Mouse (Mus musculus) naive thymus-derived CD4-positive, alpha-beta T cell, adult 2 months (primary cell): ENCODE results near the gene Gatad1.
"Not testable (repeated sequence)": the region's sequence is repeated elsewhere in the genome, so short reads cannot be mapped to it uniquely, and the experiment has no call there.

Source experiments
- DNase-seq: peaks from one replicate; pipeline ENCODE4 v3.0.0-alpha.2; 2011; ENCODE audit warnings: low read depth

The Gatad1 gene

GRCm38 (mm10) chr5:3633951-3634350 is 23.0 kb downstream of the Gatad1 start:
- peak; percentile 18 for DNase-seq

- DNase-seq = no peak
Observed at GRCm38 (mm10) chr5:3633315-3633714, 23.7 kb downstream of the Gatad1 start.

- DNase-seq = no peak
Observed at GRCm38 (mm10) chr5:3632285-3632684, 24.7 kb downstream of the Gatad1 start.

GRCm38 (mm10) chr5:3631512-3632271 is 25.3 kb downstream of the Gatad1 start:
- DNase-seq = no peak

GRCm38 (mm10) chr5:3630055-3630454 is 26.9 kb downstream of the Gatad1 start:
- DNase-seq = no peak

GRCm38 (mm10) chr5:3620486-3620885 is 36.5 kb downstream of the Gatad1 start:
- DNase-seq = no peak

- DNase-seq = not testable (repeated sequence)
Observed at GRCm38 (mm10) chr5:3611835-3612234, 45.1 kb downstream of the Gatad1 start.

- no peak for DNase-seq
Observed at GRCm38 (mm10) chr5:3609241-3609640, 47.7 kb downstream of the Gatad1 start.

GRCm38 (mm10) chr5:3607114-3607513 is 49.9 kb downstream of the Gatad1 start:
- DNase-seq = no peak

- DNase-seq = no peak
Observed at GRCm38 (mm10) chr5:3600790-3601189, 56.2 kb downstream of the Gatad1 start.

- no peak for DNase-seq
Observed at GRCm38 (mm10) chr5:3600298-3600697, 56.7 kb downstream of the Gatad1 start.

GRCm38 (mm10) chr5:3598766-3599165 is 58.2 kb downstream of the Gatad1 start:
- no peak for DNase-seq

- DNase-seq = no peak
Observed at GRCm38 (mm10) chr5:3597171-3597570, 59.8 kb downstream of the Gatad1 start.

GRCm38 (mm10) chr5:3596399-3596766 is 60.6 kb downstream of the Gatad1 start, which contains the start of gene Rbm48:
Gene Rbm48, minus strand, starts transcription at chr5:3596585.
- no peak for DNase-seq

- peak; percentile 96 for DNase-seq
Observed at GRCm38 (mm10) chr5:3595693-3596398, 61.1 kb downstream of the Gatad1 start, which contains the start of gene Pex1. Gene Pex1, plus strand, starts transcription at chr5:3596066.
